Mouse (Mus musculus) forelimb bud, embryonic 11.5 days (tissue): ENCODE data around the gene Sgce.

Experiments used
- DNase-seq: peaks from one replicate; pipeline ENCODE4 v3.0.0-alpha.2; 2012; ENCODE audit warnings: low read depth, low spot score

The Sgce gene

GRCm38 (mm10) chr6:4723998-4724757 lies 22.8 kb downstream of the Sgce start:
- no peak for DNase-seq

DNA sequence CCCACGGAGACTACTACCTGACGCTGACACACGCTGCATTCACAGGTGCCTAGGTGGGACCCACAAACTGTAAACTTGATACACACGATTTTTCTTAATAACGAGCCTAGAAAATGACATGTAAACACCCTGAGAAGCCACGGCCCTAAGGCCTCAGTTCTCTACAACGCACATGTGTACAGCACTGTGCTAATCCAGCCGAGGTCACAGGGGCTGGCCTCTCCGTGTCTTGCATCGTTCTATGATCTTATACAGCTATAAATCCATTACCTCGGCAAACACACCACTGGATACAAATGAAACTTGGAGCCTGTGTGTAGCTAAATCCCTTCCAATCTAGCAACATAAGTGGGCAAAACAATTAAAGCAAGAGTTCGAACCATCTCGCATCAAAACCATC lies 24.3 kb downstream of the Sgce start:
- no peak for DNase-seq

DNA sequence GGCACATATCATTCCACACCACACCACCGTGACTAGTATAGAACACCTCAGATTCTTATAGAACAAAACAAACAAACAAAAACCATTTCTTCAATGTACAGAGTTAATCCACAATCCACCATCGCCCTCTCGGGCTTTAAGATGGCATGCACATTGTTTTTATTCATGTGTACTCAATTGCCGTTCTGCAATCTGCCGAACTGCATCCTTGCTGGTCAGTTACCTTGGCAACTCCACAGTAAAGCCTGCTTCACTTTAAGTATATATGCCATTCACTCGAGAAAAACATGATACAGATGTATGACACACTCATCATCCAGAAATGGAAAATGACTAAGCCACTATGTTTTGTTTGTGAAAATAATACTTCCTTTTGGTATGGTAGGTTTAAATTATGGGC lies 24.9 kb downstream of the Sgce start:
- DNase-seq, result no peak

DNA sequence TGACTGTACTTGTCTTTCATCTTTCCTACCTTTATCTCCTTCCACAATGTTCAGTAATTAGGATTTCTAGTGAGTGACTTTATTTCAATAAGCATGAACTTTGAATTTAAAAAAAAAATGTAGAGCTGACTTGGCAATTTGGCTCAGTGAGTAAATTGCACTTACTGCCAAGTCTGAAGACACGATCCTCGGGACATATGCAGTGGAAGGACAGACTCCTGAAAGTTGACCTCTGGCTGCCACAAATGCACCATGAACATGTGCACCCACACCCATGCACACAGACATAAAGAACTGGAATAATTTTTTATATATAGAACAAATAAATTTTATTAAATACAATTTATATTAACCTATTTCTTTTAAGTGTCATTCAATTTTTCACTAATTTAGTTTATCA lies 29.7 kb downstream of the Sgce start:
- no peak for DNase-seq

- no peak for DNase-seq
Measured at GRCm38 (mm10) chr6:4716171-4716570, 30.8 kb downstream of the Sgce start.

GRCm38 (mm10) chr6:4708971-4709370 lies 38.0 kb downstream of the Sgce start:
- no peak for DNase-seq

- DNase-seq, result no peak
Measured at GRCm38 (mm10) chr6:4706415-4706814, 40.6 kb downstream of the Sgce start.

GRCm38 (mm10) chr6:4703908-4704307 lies 43.1 kb downstream of the Sgce start:
- DNase-seq, result no peak

DNA sequence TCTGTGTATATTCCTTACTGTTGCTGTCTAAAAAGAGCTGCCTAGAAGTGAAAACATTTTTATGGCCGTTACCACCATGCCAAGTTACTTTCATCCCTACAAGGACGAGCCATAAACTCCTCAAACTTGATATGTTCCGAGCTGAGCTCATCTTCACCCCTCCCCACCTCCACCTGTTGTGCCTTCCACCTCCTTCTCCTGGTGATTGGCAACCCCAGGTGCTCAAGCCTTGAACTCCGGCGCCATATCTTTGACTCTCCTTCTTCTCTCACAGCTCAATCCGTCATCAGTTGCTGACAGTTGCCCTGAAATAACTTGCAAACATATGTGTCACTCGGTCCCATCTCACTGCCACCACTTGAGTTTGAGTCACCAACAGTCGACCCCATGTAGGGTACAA lies 45.4 kb downstream of the Sgce start:
- DNase-seq, result no peak

DNA sequence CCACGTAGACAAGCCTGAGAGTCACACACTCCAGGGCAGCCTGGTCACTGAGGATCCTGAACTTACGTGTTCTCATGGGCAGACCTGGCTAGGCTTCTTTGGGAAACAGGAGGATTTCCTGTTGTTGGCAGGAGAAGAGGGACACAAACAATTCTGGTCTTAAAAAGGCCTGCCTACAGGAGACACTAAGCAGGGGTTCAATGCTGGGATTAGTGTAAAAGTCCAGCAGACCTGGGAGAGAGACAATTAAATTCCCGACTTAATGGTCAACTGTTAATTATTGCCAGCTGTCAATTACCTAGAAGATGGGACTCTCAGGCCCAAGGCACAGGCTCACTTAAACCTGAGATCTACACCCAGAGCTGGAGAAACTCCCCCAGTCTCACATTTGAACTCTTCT lies 51.2 kb downstream of the Sgce start:
- DNase-seq, result peak; percentile 27

DNA sequence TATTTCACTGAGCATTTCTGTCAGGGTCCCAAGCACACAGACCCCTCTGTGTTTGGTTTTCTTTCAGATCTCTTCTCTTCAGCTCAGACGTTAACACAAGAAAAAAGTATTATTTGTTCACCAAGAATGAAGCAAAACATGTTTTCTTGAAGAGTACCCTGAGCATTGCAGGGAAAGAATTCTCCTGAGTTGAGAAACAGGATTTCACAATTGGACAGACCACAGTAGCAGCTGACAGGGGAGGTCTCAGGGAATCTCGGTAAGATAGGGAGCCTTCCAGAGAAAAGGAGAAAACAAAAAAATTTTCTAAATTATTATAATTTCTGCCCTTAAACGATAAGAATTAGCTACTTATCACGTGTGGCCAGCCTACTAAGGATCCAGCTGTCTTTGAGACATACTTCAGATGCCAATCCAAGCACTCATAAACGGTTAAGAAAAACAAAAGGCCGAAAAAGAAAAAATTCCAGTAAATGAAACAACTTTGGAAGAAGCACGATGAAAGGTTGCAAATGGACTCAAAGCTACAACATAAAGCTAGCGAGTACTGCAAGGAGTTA lies 52.3 kb downstream of the Sgce start:
- no peak for DNase-seq

DNA sequence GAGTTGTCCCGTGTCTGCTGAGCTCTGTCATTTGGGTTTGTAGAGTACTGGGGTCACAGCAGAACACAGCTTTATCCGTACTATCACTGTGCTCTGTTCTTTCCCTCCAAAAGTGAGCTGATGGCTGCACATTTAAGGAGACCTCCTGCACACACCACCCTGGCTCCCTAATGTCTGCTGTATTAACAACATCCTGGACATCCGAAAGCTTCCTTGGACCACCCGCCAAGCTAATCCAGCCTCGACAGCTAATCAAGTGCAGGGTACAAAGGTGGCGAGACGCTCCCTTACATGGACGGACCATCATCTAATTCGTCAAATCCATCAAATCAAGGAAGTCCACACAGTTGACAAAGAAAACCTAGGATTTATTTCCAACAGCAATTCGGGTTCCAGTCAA lies 53.5 kb downstream of the Sgce start:
- no peak for DNase-seq

- DNase-seq, result no peak
Measured at GRCm38 (mm10) chr6:4690438-4690837, 56.6 kb downstream of the Sgce start.

- DNase-seq, result peak; percentile 36
Measured at GRCm38 (mm10) chr6:4684706-4685340, 62.2 kb downstream of the Sgce start.

DNA sequence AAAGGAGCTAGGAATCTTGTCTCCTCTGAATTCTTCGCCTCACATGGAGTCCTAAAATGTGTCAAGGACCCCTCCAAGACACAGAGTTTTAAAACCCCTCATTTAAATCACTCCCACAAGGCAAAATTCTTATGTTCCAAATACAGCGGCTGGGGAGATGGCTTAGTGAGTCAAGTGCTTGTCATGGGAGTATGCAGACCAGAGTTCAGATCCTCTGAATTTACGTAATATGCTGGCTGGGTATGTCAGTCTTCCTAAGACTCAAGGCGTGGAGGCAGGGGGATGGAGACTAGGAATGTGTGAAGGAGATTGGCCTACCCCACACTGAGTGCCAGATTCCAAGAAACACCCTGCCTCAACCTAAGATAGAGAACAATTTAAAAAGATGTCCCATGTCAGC lies 66.4 kb downstream of the Sgce start:
- DNase-seq, result no peak

GRCm38 (mm10) chr6:4679981-4680380 lies 67.0 kb downstream of the Sgce start:
- DNase-seq, result no peak

GRCm38 (mm10) chr6:4677356-4677761 lies 69.6 kb downstream of the Sgce start:
- DNase-seq, result no peak

GRCm38 (mm10) chr6:4665154-4665553 lies 81.9 kb downstream of the Sgce start:
- no peak for DNase-seq

- DNase-seq, result no peak
Measured at GRCm38 (mm10) chr6:4664313-4664712, 82.7 kb downstream of the Sgce start.

GRCm38 (mm10) chr6:4663516-4663915 lies 83.5 kb downstream of the Sgce start:
- no peak for DNase-seq

GRCm38 (mm10) chr6:4658861-4659260 lies 88.1 kb downstream of the Sgce start:
- no peak for DNase-seq

- DNase-seq, result no peak
Measured at GRCm38 (mm10) chr6:4655924-4656323, 91.1 kb downstream of the Sgce start.

- DNase-seq, result no peak
Measured at GRCm38 (mm10) chr6:4655466-4655865, 91.5 kb downstream of the Sgce start.
